8 mouse cellular contexts compared by ENCODE assay signal in the genomic region with DNA sequence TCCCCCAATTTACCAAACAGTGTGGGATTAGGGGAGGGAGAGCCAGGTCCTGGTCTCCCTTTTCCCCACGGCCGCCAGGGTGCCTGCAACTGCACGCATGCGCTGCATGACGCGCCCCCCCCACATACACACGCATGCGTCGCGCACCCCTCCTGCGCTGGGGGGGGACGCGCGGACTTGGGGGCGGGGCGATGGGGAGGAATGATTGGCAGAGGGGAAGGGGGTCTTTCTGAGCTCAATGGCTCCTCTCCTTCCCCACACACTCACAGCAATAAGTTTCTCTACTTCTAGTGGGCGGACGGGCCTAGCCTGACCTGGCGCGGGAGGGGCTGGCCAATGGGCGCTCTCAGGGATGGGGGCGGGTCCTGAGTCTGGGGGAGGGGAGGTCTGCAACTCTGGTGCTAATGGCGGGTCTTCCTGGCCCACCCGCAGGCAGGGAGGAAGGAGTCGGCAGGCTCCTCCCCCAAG. TPM values are rescaled to one million over a fixed set of nuclear protein-coding genes. Genes with fewer than 3 reads are reported as not detected.
DNase-seq lines count a peak whose midpoint lies in the region; ATAC-seq lines count a peak whose summit lies in the region.

No protein-coding gene starts in this region.

- H3K4me2 ChIP-seq in kidney, embryonic 14.5 days (replicated peaks; ENCODE audit: low read depth, low read length) = peak overlapping the region; percentile 45
- H3K4me2 ChIP-seq in forebrain, embryonic 15.5 days (replicated peaks) = peak overlapping the region; percentile 44
- peak overlapping the region; percentile 62 for H3K4me2 ChIP-seq in limb, embryonic 13.5 days (replicated peaks)
- H3K4me2 ChIP-seq in neural tube, embryonic 14.5 days (ENCODE audit: low read depth, low read length) = peak overlapping the region; percentile 44

- H3K36me3 ChIP-seq in kidney, embryonic 14.5 days (ENCODE audit: control insufficient read depth, insufficient read depth, low read length) = no peaks in the 10 kb centered on the region
- no peaks in the 10 kb centered on the region for H3K36me3 ChIP-seq in forebrain, embryonic 15.5 days
- H3K36me3 ChIP-seq in limb, embryonic 13.5 days = no peaks in the 10 kb centered on the region
- no peaks in the 10 kb centered on the region for H3K36me3 ChIP-seq in neural tube, embryonic 14.5 days (ENCODE audit: control insufficient read depth, insufficient read depth, low read length)

- ATAC-seq in kidney, embryonic 14.5 days (ENCODE audit: low FRiP score, low TSS enrichment) = peak; percentile 72
- ATAC-seq in forebrain, embryonic 15.5 days (replicated peaks) = peak; percentile 51
- ATAC-seq in limb, embryonic 13.5 days (ENCODE audit: low FRiP score, low read depth) = peak; percentile 74
- peak; percentile 70 for ATAC-seq in neural tube, embryonic 14.5 days (ENCODE audit: low read depth)
- no peak for ATAC-seq in erythroid progenitor cell, adult 5-6 weeks (replicated peaks; ENCODE audit: low FRiP score, poor library complexity, severe bottlenecking)

- DNase-seq in kidney, postnatal 14 days = no peak
- DNase-seq in adipocyte (ENCODE audit: low spot score) = peak; percentile 52
- DNase-seq in thymus, adult 18-20 months = no peak

- H3K4me3 ChIP-seq in kidney, embryonic 14.5 days (ENCODE audit: low read length) = peak overlapping the region; percentile 27
- H3K4me3 ChIP-seq in forebrain, embryonic 15.5 days = peak overlapping the region; percentile 33
- H3K4me3 ChIP-seq in limb, embryonic 13.5 days = peak overlapping the region; percentile 37
- peak overlapping the region; percentile 14; the same call in 1 of the 2 replicates for H3K4me3 ChIP-seq in neural tube, embryonic 14.5 days (ENCODE audit: low read depth, low read length)

- 0 out of 2 replicates have a peak overlapping the region, but pooled peaks have one; percentile 2 for H3K9ac ChIP-seq in kidney, embryonic 14.5 days (ENCODE audit: low read depth, low read length)
- no peak overlapping the region for H3K9ac ChIP-seq in forebrain, embryonic 15.5 days (replicated peaks)
- H3K9ac ChIP-seq in limb, embryonic 13.5 days = no peak overlapping the region
- H3K9ac ChIP-seq in neural tube, embryonic 14.5 days (replicated peaks; ENCODE audit: low read depth, low read length) = 0 out of 2 replicates have a peak overlapping the region, but pooled peaks have one; percentile 1

- under 1% methylated on average over 19 of the region's 25 CpGs for WGBS in kidney, embryonic 14.5 days
- WGBS in forebrain, embryonic 15.5 days = under 1% methylated on average over 23 of the region's 25 CpGs
- under 1% methylated on average over 24 of the region's 25 CpGs for WGBS in limb, embryonic 13.5 days
- WGBS in neural tube, embryonic 14.5 days = 1% methylated on average over 16 of the region's 25 CpGs

- no peaks in the 10 kb centered on the region for H3K9me3 ChIP-seq in kidney, embryonic 14.5 days (ENCODE audit: control insufficient read depth, low read length)
- no peaks in the 10 kb centered on the region for H3K9me3 ChIP-seq in forebrain, embryonic 15.5 days
- no peaks in the 10 kb centered on the region for H3K9me3 ChIP-seq in limb, embryonic 13.5 days
- no peaks in the 10 kb centered on the region for H3K9me3 ChIP-seq in neural tube, embryonic 14.5 days (ENCODE audit: control insufficient read depth, low read length)

- peaks cover 68% of the 10 kb centered on the region for H3K27me3 ChIP-seq in kidney, embryonic 14.5 days (ENCODE audit: control insufficient read depth, insufficient read depth, low read length)
- peaks cover 59% of the 10 kb centered on the region for H3K27me3 ChIP-seq in forebrain, embryonic 15.5 days
- H3K27me3 ChIP-seq in limb, embryonic 13.5 days = peaks cover 93% of the 10 kb centered on the region
- peaks cover 12% of the 10 kb centered on the region; the same call in 1 of the 2 replicates for H3K27me3 ChIP-seq in neural tube, embryonic 14.5 days (ENCODE audit: control insufficient read depth, insufficient read depth, low read length)

- H3K4me1 ChIP-seq in kidney, embryonic 14.5 days (ENCODE audit: control insufficient read depth, insufficient read depth, low read length) = no peaks in the 10 kb centered on the region
- peaks cover 20% of the 10 kb centered on the region for H3K4me1 ChIP-seq in forebrain, embryonic 15.5 days
- H3K4me1 ChIP-seq in limb, embryonic 13.5 days = peaks cover 13% of the 10 kb centered on the region; the same call in 1 of the 2 replicates
- H3K4me1 ChIP-seq in neural tube, embryonic 14.5 days (ENCODE audit: control insufficient read depth, insufficient read depth, low read length) = 0 out of 2 replicates have a peak, but pooled peaks cover 5% of the 10 kb centered on the region

- H3K27ac ChIP-seq in kidney, embryonic 14.5 days (ENCODE audit: low read depth, low read length) = no peak overlapping the region
- H3K27ac ChIP-seq in forebrain, embryonic 15.5 days (replicated peaks) = no peak overlapping the region
- H3K27ac ChIP-seq in limb, embryonic 13.5 days = no peak overlapping the region
- no peak overlapping the region for H3K27ac ChIP-seq in neural tube, embryonic 14.5 days (ENCODE audit: low read depth, low read length)

RNA-seq across cellular contexts. Expression of gene Kcnc3, which starts 13.7 kb away (rescaled TPM):
- polyA plus RNA-seq in kidney, embryonic 14.5 days (2014; fragmentation: Nextera tagmentation; extraction: Ambion mirVana) = 0.18 and 0.26 TPM in 2 replicates
- 2.6 and 3.3 TPM in 2 replicates for polyA plus RNA-seq in forebrain, embryonic 15.5 days (2015; fragmentation: Nextera tagmentation; extraction: Ambion mirVana)
- 0.43 and 0.51 TPM in 2 replicates for polyA plus RNA-seq in limb, embryonic 13.5 days (2015; fragmentation: Nextera tagmentation; extraction: Ambion mirVana)
- polyA plus RNA-seq in neural tube, embryonic 14.5 days (2014; fragmentation: Nextera tagmentation; extraction: Ambion mirVana) = 7.5 and 8.9 TPM in 2 replicates
- total RNA-seq in erythroid progenitor cell, adult 5-6 weeks (2015; ENCODE audit: low replicate concordance) = not detected in 2 replicates
- not detected in 2 replicates for total RNA-seq in erythroid progenitor cell, adult 5-6 weeks (2017; ENCODE audit: low replicate concordance)

RNA-seq across cellular contexts. Expression of gene Napsa, which starts 32.0 kb away (rescaled TPM):
- 5.0 and 7.0 TPM in 2 replicates for polyA plus RNA-seq in kidney, embryonic 14.5 days (2014; fragmentation: Nextera tagmentation; extraction: Ambion mirVana)
- 1.0 and 1.6 TPM in 2 replicates for polyA plus RNA-seq in forebrain, embryonic 15.5 days (2015; fragmentation: Nextera tagmentation; extraction: Ambion mirVana)
- polyA plus RNA-seq in limb, embryonic 13.5 days (2015; fragmentation: Nextera tagmentation; extraction: Ambion mirVana) = 1.0 and 1.3 TPM in 2 replicates
- 0.82 and 2.1 TPM in 2 replicates for polyA plus RNA-seq in neural tube, embryonic 14.5 days (2014; fragmentation: Nextera tagmentation; extraction: Ambion mirVana)
- total RNA-seq in erythroid progenitor cell, adult 5-6 weeks (2015; ENCODE audit: low replicate concordance) = 55.5 and 84.3 TPM in 2 replicates
- total RNA-seq in erythroid progenitor cell, adult 5-6 weeks (2017; ENCODE audit: low replicate concordance) = 12.2 and 12.7 TPM in 2 replicates

RNA-seq across cellular contexts. Expression of gene Nr1h2, which starts 50.4 kb away (rescaled TPM):
- 69.1 and 69.8 TPM in 2 replicates for polyA plus RNA-seq in kidney, embryonic 14.5 days (2014; fragmentation: Nextera tagmentation; extraction: Ambion mirVana)
- polyA plus RNA-seq in forebrain, embryonic 15.5 days (2015; fragmentation: Nextera tagmentation; extraction: Ambion mirVana) = 70.5 and 79.5 TPM in 2 replicates
- polyA plus RNA-seq in limb, embryonic 13.5 days (2015; fragmentation: Nextera tagmentation; extraction: Ambion mirVana) = 70.5 and 72.4 TPM in 2 replicates
- 57.2 and 59.5 TPM in 2 replicates for polyA plus RNA-seq in neural tube, embryonic 14.5 days (2014; fragmentation: Nextera tagmentation; extraction: Ambion mirVana)
- total RNA-seq in erythroid progenitor cell, adult 5-6 weeks (2015; ENCODE audit: low replicate concordance) = 57.3 and 105 TPM in 2 replicates
- 59.3 and 81.4 TPM in 2 replicates for total RNA-seq in erythroid progenitor cell, adult 5-6 weeks (2017; ENCODE audit: low replicate concordance)

RNA-seq across cellular contexts. Expression of gene Pold1, which starts 55.5 kb away (rescaled TPM):
- polyA plus RNA-seq in kidney, embryonic 14.5 days (2014; fragmentation: Nextera tagmentation; extraction: Ambion mirVana) = 51.6 and 69.5 TPM in 2 replicates
- 46.9 and 54.1 TPM in 2 replicates for polyA plus RNA-seq in forebrain, embryonic 15.5 days (2015; fragmentation: Nextera tagmentation; extraction: Ambion mirVana)
- 101 and 105 TPM in 2 replicates for polyA plus RNA-seq in limb, embryonic 13.5 days (2015; fragmentation: Nextera tagmentation; extraction: Ambion mirVana)
- 9.4 and 12.5 TPM in 2 replicates for polyA plus RNA-seq in neural tube, embryonic 14.5 days (2014; fragmentation: Nextera tagmentation; extraction: Ambion mirVana)
- total RNA-seq in erythroid progenitor cell, adult 5-6 weeks (2015; ENCODE audit: low replicate concordance) = 62.9 and 75.7 TPM in 2 replicates
- 39.6 and 53.8 TPM in 2 replicates for total RNA-seq in erythroid progenitor cell, adult 5-6 weeks (2017; ENCODE audit: low replicate concordance)

Comparison
In these comparisons a context has a peak if more than half of its experiments do, and no peak if none do; other contexts are left out.
1. H3K9ac ChIP-seq: peak in kidney, embryonic 14.5 days (single experiment) and neural tube, embryonic 14.5 days (single experiment); none in forebrain, embryonic 15.5 days (single experiment) and limb, embryonic 13.5 days (single experiment).
2. Peak in every context shown above with its lines, with median percentiles within 50 percentile points of each other: H3K4me2 ChIP-seq and H3K4me3 ChIP-seq.